Mouse (Mus musculus) limb, embryonic 12.5 days (tissue): Measurements from ENCODE around the gene Nlrp9c. TPM values are rescaled to one million over a fixed set of nuclear protein-coding genes. Genes with fewer than 3 reads are reported as not detected.
"Not testable (repeated sequence)": the region's sequence is repeated elsewhere in the genome, so short reads cannot be mapped to it uniquely, and the experiment has no call there.

ENCODE experiments used
- ATAC-seq: fragments of 200-750 bp; cut with Nextera tagmentation; 2 replicates; pipeline ENCODE4 v1.8.0; 2017; ENCODE audit warnings: low read depth, moderate TSS enrichment; ENCODE audit not compliant: insufficient number of reproducible peaks, insufficient read depth, low FRiP score, low TSS enrichment
- H3K27ac ChIP-seq: fragments of 300-500 bp; sonication (generic); 2 replicates; pipeline ENCODE4 v1.5.1; 2016; ENCODE audit warnings: mild to moderate bottlenecking, moderate library complexity
- H3K27me3 ChIP-seq: fragments of 300-500 bp; sonication (generic); 2 replicates; pipeline ENCODE4 v1.6.1; 2016; ENCODE audit warnings: mild to moderate bottlenecking, moderate library complexity
- H3K36me3 ChIP-seq: fragments of 300-500 bp; sonication (generic); 2 replicates; pipeline ENCODE4 v1.6.1; 2016; ENCODE audit warnings: mild to moderate bottlenecking, moderate library complexity
- H3K4me1 ChIP-seq: fragments of 300-500 bp; sonication (generic); replicated peaks from 2 replicates; pipeline ENCODE4 v1.6.1; 2016
- H3K4me2 ChIP-seq: fragments of 300-500 bp; sonication (generic); 2 replicates; pipeline ENCODE4 v1.6.1; 2016; ENCODE audit warnings: mild to moderate bottlenecking, moderate library complexity
- H3K4me3 ChIP-seq: fragments of 300-500 bp; sonication (generic); replicated peaks from 2 replicates; pipeline ENCODE4 v1.5.1; 2016; ENCODE audit warnings: mild to moderate bottlenecking
- H3K9ac ChIP-seq: fragments of 300-500 bp; sonication (generic); replicated peaks from 2 replicates; pipeline ENCODE4 v1.6.1; 2016; ENCODE audit warnings: mild to moderate bottlenecking, moderate library complexity
- H3K9me3 ChIP-seq: fragments of 300-500 bp; sonication (generic); 2 replicates; pipeline ENCODE4 v1.6.1; 2016; ENCODE audit warnings: mild to moderate bottlenecking, moderate library complexity
- WGBS: fragments of 180-500 bp; shearing (Covaris S2); methylation state at CpG from one replicate; pipeline ENCODE4 v1.1.7; 2016; 5-methylcytosine and 5-hydroxymethylcytosine counted together
- polyA plus RNA-seq: library from polyadenylated mRNA; unstranded; fragments of >200 nt; fragmentation: Nextera tagmentation; extraction: Ambion mirVana; gene quantifications from 2 replicates; pipeline ENCODE4 v1.2.1, GENCODE M21; 2016

The Nlrp9c gene
- polyA plus RNA-seq, 1 experiment from 2014 or later, result not detected

- H3K9me3 ChIP-seq, result peaks cover 27% of the 10 kb centered on the region; the same call in 1 of the 2 replicates
- H3K36me3 ChIP-seq, H3K9ac ChIP-seq, H3K4me2 ChIP-seq, H3K27ac ChIP-seq, H3K4me1 ChIP-seq, H3K4me3 ChIP-seq, ATAC-seq, H3K27me3 ChIP-seq: not testable (repeated sequence)
- WGBS, result 78% methylated on average over 2 of the region's 2 CpGs
Measured at GRCm38 (mm10) chr7:26315194-26315593, 88.3 kb downstream of the Nlrp9c start.

- ATAC-seq, result not testable (repeated sequence)
- H3K9me3 ChIP-seq, result peaks cover 20% of the 10 kb centered on the region; the same call in 1 of the 2 replicates
Measured at GRCm38 (mm10) chr7:26311786-26312185, 91.7 kb downstream of the Nlrp9c start.

GRCm38 (mm10) chr7:26306926-26307325 is 96.6 kb downstream of the Nlrp9c start, which contains the start of gene Cyp2a4:
Cyp2a4 (plus strand) TSS chr7:26307169.
- H3K27me3 ChIP-seq, H3K4me2 ChIP-seq, H3K9ac ChIP-seq, ATAC-seq, H3K36me3 ChIP-seq, H3K27ac ChIP-seq, H3K4me3 ChIP-seq, H3K4me1 ChIP-seq: not testable (repeated sequence)
- peaks cover 25% of the 10 kb centered on the region; the same call in 1 of the 2 replicates for H3K9me3 ChIP-seq
- WGBS, result 69% methylated on average over 2 of the region's 2 CpGs

More at GRCm38 (mm10) chr7:26311786-26312185, 91.7 kb downstream of the Nlrp9c start:
- not testable (repeated sequence) for H3K27ac ChIP-seq, H3K4me1 ChIP-seq, H3K4me2 ChIP-seq, H3K9ac ChIP-seq, H3K36me3 ChIP-seq, H3K27me3 ChIP-seq, H3K4me3 ChIP-seq
- WGBS, result 87% methylated on average over 4 of the region's 4 CpGs

- H3K27ac ChIP-seq, H3K4me1 ChIP-seq, H3K9ac ChIP-seq, H3K4me2 ChIP-seq, H3K27me3 ChIP-seq, H3K36me3 ChIP-seq, ATAC-seq, H3K4me3 ChIP-seq: not testable (repeated sequence)
- WGBS, result 84% methylated on average over 8 of the region's 8 CpGs
- H3K9me3 ChIP-seq, result peaks cover 18% of the 10 kb centered on the region; the same call in 1 of the 2 replicates
Measured at GRCm38 (mm10) chr7:26303429-26304166, 99.9 kb downstream of the Nlrp9c start.

Other genes with a start within 250 kb of the Nlrp9c start
- gene Cyp2b9, start 230.3 kb downstream of the Nlrp9c start, polyA plus RNA-seq, result not detected in 2 replicates
- not detected in 2 replicates for gene Vmn1r184, start 143.4 kb downstream of the Nlrp9c start, polyA plus RNA-seq
- not detected in 2 replicates for gene Cyp2a4, start 96.5 kb downstream of the Nlrp9c start, polyA plus RNA-seq
- gene Nlrp4a, start 31.4 kb upstream of the Nlrp9c start, polyA plus RNA-seq, result not detected in 2 replicates
- not detected in 2 replicates for gene Nlrp9a, start 131.3 kb upstream of the Nlrp9c start, polyA plus RNA-seq
- not detected in 2 replicates for gene Vmn1r185, start 214.8 kb upstream of the Nlrp9c start, polyA plus RNA-seq